Mouse (Mus musculus): ENCODE results near the gene Zfand3. TPM values are rescaled to one million over a fixed set of nuclear protein-coding genes. Genes with fewer than 3 reads are reported as not detected.

The Zfand3 gene
- polyA plus RNA-seq, 1 experiment = not detected

- H3K27ac ChIP-seq (ENCODE audit: insufficient read depth, low read depth, low read length) = no peak overlapping the region
- no peak for TF ChIP-seq POLR2A (IDR thresholded peaks at IDR 0.05; ENCODE audit: insufficient read depth, low read depth, low read length)
- no peak for TF ChIP-seq CTCF (IDR thresholded peaks at IDR 0.05; ENCODE audit: insufficient read depth, low read depth, low read length)
- no peak overlapping the region for H3K4me3 ChIP-seq (ENCODE audit: insufficient read depth, low read depth, low read length)
- WGBS = 84% methylated on average over 4 of the region's 4 CpGs
- peaks cover 55% of the 10 kb centered on the region for H3K4me1 ChIP-seq (ENCODE audit: control insufficient read depth, insufficient read depth, low read length)
These were observed 225.9 kb downstream of the Zfand3 start for GRCm38 (mm10) chr17:30230428-30230827.

DNA sequence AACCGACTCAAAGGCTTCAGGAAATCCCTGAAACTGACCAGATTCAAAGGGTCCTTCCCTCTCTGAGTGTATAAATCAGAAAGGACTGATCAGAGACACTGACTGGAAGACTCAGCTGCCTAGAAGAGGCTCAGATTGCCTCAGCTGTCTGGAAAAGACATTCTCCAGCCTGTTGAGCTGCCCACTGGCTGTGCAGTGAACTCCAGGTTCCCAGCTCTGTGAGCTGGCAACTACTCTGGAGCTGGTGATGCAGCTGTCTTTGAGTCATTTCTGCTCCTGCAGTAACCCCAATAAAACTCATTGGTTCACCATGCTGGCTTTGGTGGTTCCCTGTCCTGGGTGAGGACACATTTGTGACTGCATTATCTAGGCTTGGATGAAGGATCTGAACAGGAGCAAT lies 226.9 kb downstream of the Zfand3 start:
- TF ChIP-seq CTCF (IDR thresholded peaks at IDR 0.05; ENCODE audit: insufficient read depth, low read depth, low read length) = no peak
- no peak for TF ChIP-seq POLR2A (IDR thresholded peaks at IDR 0.05; ENCODE audit: insufficient read depth, low read depth, low read length)
- Histone ChIP-seq H3K4me3 (ENCODE audit: insufficient read depth, low read depth, low read length) (no peak overlapping the region), H3K4me1 (ENCODE audit: control insufficient read depth, insufficient read depth, low read length) (peaks cover 50% of the 10 kb centered on the region), H3K27ac (ENCODE audit: insufficient read depth, low read depth, low read length) (no peak overlapping the region)
- WGBS = 95% methylated on average over 1 of the region's 1 CpGs

GRCm38 (mm10) chr17:30232698-30233097 lies 228.2 kb downstream of the Zfand3 start:
- Histone ChIP-seq H3K27ac (ENCODE audit: insufficient read depth, low read depth, low read length) (no peak overlapping the region), H3K4me3 (ENCODE audit: insufficient read depth, low read depth, low read length) (no peak overlapping the region), H3K4me1 (ENCODE audit: control insufficient read depth, insufficient read depth, low read length) (peaks cover 52% of the 10 kb centered on the region)
- whole genome bisulfite sequencing = 74% methylated on average over 4 of the region's 4 CpGs
- TF ChIP-seq POLR2A (IDR thresholded peaks at IDR 0.05; ENCODE audit: insufficient read depth, low read depth, low read length) = no peak
- TF ChIP-seq CTCF (IDR thresholded peaks at IDR 0.05; ENCODE audit: insufficient read depth, low read depth, low read length) = 0 out of 2 replicates have a peak, but pooled peaks have one; percentile 12

DNA sequence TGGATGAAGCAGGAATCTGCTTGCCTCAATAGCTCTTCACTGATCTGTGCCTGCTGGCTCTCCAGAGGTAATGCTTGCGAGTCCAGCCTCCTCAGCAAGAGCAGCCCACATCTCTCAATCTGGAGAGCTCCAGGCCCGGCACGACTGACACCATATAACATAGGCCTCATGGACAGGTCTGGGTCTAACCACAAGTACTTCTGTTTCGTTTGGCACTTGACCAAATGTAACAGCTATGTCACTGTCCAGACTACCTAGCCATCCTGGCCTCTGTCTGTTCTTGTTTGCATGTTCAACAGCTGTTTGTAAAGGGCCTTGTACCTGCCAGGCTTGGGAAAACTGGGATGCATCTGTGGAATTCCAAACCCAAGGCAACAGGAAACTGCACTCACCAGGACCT lies 230.8 kb downstream of the Zfand3 start:
- WGBS = 93% methylated on average over 4 of the region's 4 CpGs
- no peak overlapping the region for H3K27ac ChIP-seq (ENCODE audit: insufficient read depth, low read depth, low read length)
- H3K4me3 ChIP-seq (ENCODE audit: insufficient read depth, low read depth, low read length) = no peak overlapping the region
- TF ChIP-seq POLR2A (IDR thresholded peaks at IDR 0.05; ENCODE audit: insufficient read depth, low read depth, low read length) (no peak), CTCF (IDR thresholded peaks at IDR 0.05; ENCODE audit: insufficient read depth, low read depth, low read length) (no peak)
- peaks cover 27% of the 10 kb centered on the region for H3K4me1 ChIP-seq (ENCODE audit: control insufficient read depth, insufficient read depth, low read length)

GRCm38 (mm10) chr17:30236611-30237010 lies 232.1 kb downstream of the Zfand3 start:
- WGBS = 57% methylated on average over 6 of the region's 6 CpGs

DNA sequence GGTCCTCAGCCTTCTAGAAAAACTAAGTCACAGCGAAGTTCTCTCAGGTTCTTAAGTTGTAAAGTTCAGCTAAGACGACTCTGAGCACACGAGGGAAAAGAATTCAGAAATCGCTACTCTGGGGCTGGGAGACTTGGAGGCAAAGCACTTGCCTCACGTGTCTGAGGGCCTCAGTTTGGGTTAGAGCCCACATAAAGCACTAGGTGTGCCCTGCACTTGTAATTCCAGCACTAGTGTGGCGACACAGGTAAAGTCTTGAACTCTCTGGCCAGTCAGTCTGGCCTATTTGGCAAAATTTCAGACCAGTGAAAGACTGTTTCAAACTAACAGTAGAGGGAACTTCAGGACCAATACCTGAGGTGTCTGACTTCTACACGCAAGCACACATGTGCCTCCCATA lies 233.1 kb downstream of the Zfand3 start:
- H3K4me3 ChIP-seq (ENCODE audit: insufficient read depth, low read depth, low read length) = no peak overlapping the region
- no peak overlapping the region for H3K27ac ChIP-seq (ENCODE audit: insufficient read depth, low read depth, low read length)
- TF ChIP-seq CTCF (IDR thresholded peaks at IDR 0.05; ENCODE audit: insufficient read depth, low read depth, low read length) (no peak), POLR2A (IDR thresholded peaks at IDR 0.05; ENCODE audit: insufficient read depth, low read depth, low read length) (no peak)
- 94% methylated on average over 7 of the region's 7 CpGs for WGBS
- H3K4me1 ChIP-seq (ENCODE audit: control insufficient read depth, insufficient read depth, low read length) = peaks cover 22% of the 10 kb centered on the region

More at GRCm38 (mm10) chr17:30236611-30237010, 232.1 kb downstream of the Zfand3 start:
- Histone ChIP-seq H3K4me3 (ENCODE audit: insufficient read depth, low read depth, low read length) (no peak overlapping the region), H3K27ac (ENCODE audit: insufficient read depth, low read depth, low read length) (no peak overlapping the region), H3K4me1 (ENCODE audit: control insufficient read depth, insufficient read depth, low read length) (peaks cover 19% of the 10 kb centered on the region)
- no peak for TF ChIP-seq CTCF (IDR thresholded peaks at IDR 0.05; ENCODE audit: insufficient read depth, low read depth, low read length)
- TF ChIP-seq POLR2A (IDR thresholded peaks at IDR 0.05; ENCODE audit: insufficient read depth, low read depth, low read length) = no peak

GRCm38 (mm10) chr17:30239458-30239857 lies 234.9 kb downstream of the Zfand3 start:
- no peak overlapping the region for H3K4me3 ChIP-seq (ENCODE audit: insufficient read depth, low read depth, low read length)
- H3K4me1 ChIP-seq (ENCODE audit: control insufficient read depth, insufficient read depth, low read length) = peaks cover 14% of the 10 kb centered on the region
- TF ChIP-seq POLR2A (IDR thresholded peaks at IDR 0.05; ENCODE audit: insufficient read depth, low read depth, low read length) (no peak), CTCF (IDR thresholded peaks at IDR 0.05; ENCODE audit: insufficient read depth, low read depth, low read length) (no peak)
- 79% methylated on average over 5 of the region's 5 CpGs for WGBS
- H3K27ac ChIP-seq (ENCODE audit: insufficient read depth, low read depth, low read length) = no peak overlapping the region

- no peak for TF ChIP-seq POLR2A (IDR thresholded peaks at IDR 0.05; ENCODE audit: insufficient read depth, low read depth, low read length)
- no peak for TF ChIP-seq CTCF (IDR thresholded peaks at IDR 0.05; ENCODE audit: insufficient read depth, low read depth, low read length)
- WGBS = 89% methylated on average over 4 of the region's 4 CpGs
- Histone ChIP-seq H3K27ac (ENCODE audit: insufficient read depth, low read depth, low read length) (no peak overlapping the region), H3K4me1 (ENCODE audit: control insufficient read depth, insufficient read depth, low read length) (peaks cover 11% of the 10 kb centered on the region), H3K4me3 (ENCODE audit: insufficient read depth, low read depth, low read length) (no peak overlapping the region)
These were observed 236.1 kb downstream of the Zfand3 start for GRCm38 (mm10) chr17:30240659-30241058.

DNA sequence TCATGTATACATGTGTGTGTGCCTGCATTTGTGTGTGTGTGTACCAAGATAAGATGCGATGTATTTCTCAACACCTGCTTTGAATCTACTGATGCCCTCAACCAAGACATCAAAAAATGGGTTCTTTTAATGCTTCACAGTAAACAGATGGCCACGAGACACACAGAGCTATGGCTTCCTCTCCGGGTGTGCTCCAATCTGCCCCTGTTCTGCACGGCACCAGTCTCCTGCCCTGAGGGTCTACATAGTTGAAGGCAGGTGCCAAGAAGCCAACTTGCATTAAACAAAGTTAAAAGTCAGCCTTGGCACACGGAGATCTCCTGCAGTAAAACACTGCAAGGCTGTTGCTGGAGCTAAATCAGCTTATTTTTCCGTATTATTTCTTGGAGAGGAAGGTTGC lies 236.5 kb downstream of the Zfand3 start:
- TF ChIP-seq CTCF (IDR thresholded peaks at IDR 0.05; ENCODE audit: insufficient read depth, low read depth, low read length) = no peak
- no peak for TF ChIP-seq POLR2A (IDR thresholded peaks at IDR 0.05; ENCODE audit: insufficient read depth, low read depth, low read length)
- Histone ChIP-seq H3K27ac (ENCODE audit: insufficient read depth, low read depth, low read length) (no peak overlapping the region), H3K4me3 (ENCODE audit: insufficient read depth, low read depth, low read length) (no peak overlapping the region), H3K4me1 (ENCODE audit: control insufficient read depth, insufficient read depth, low read length) (peaks cover 14% of the 10 kb centered on the region)
- 89% methylated on average over 6 of the region's 6 CpGs for WGBS

All from olfactory bulb, adult 2 months (tissue).